Mouse (Mus musculus) hindbrain, embryonic 15.5 days (tissue): ENCODE data around the gene Hoxa9. TPM values are rescaled to one million over a fixed set of nuclear protein-coding genes. Genes with fewer than 3 reads are reported as not detected.
A peak's percentile ranks its signal among the peaks of the same experiment; 100 is the strongest.

Experiments
- ATAC-seq: fragments of 200-750 bp; cut with Nextera tagmentation; 2 replicates; pipeline ENCODE4 v1.8.0; 2017; ENCODE audit warnings: low read depth, moderate number of reproducible peaks, moderate TSS enrichment; ENCODE audit not compliant: low FRiP score
- H3K27ac ChIP-seq: fragments of 300-500 bp; sonication (generic); replicated peaks from 2 replicates; pipeline ENCODE4 v1.5.1; 2015; ENCODE audit warnings: mild to moderate bottlenecking, inconsistent platforms
- H3K27me3 ChIP-seq: fragments of 300-500 bp; sonication (generic); 2 replicates; pipeline ENCODE4 v1.6.1; 2015; ENCODE audit warnings: control low read depth, inconsistent platforms
- H3K36me3 ChIP-seq: fragments of 300-500 bp; sonication (generic); 2 replicates; pipeline ENCODE4 v1.6.1; 2015; ENCODE audit warnings: control low read depth, inconsistent platforms
- H3K4me1 ChIP-seq: fragments of 300-500 bp; sonication (generic); replicated peaks from 2 replicates; pipeline ENCODE4 v1.6.1; 2015; ENCODE audit warnings: control low read depth, inconsistent platforms
- H3K4me2 ChIP-seq: fragments of 300-500 bp; sonication (generic); 2 replicates; pipeline ENCODE4 v1.6.1; 2015; ENCODE audit warnings: moderate library complexity, mild to moderate bottlenecking, inconsistent platforms
- H3K4me3 ChIP-seq: fragments of 300-500 bp; sonication (generic); 2 replicates; pipeline ENCODE4 v1.5.1; 2015; ENCODE audit warnings: mild to moderate bottlenecking, inconsistent platforms
- H3K9ac ChIP-seq: fragments of 300-500 bp; sonication (generic); 2 replicates; pipeline ENCODE4 v1.6.1; 2015; ENCODE audit warnings: inconsistent platforms
- H3K9me3 ChIP-seq: fragments of 300-500 bp; sonication (generic); 2 replicates; pipeline ENCODE4 v1.6.1; 2016; ENCODE audit warnings: control low read depth, inconsistent platforms
- WGBS: fragments of 180-500 bp; shearing (Covaris S2); methylation state at CpG from one replicate; pipeline ENCODE4 v1.1.7; 2015; 5-methylcytosine and 5-hydroxymethylcytosine counted together
- microRNA counts: library from miRNA; unstranded; fragments of <30 nt; microRNA quantifications from one replicate; lab custom pipeline; 2016
- microRNA-seq: library from miRNA; unstranded; fragments of <30 nt; microRNA quantifications from one replicate; pipeline ENCODE4, GENCODE M21; 2016
- polyA plus RNA-seq: library from polyadenylated mRNA; unstranded; fragments of >200 nt; fragmentation: Nextera tagmentation; extraction: Ambion mirVana; gene quantifications from 2 replicates; pipeline ENCODE4 v1.2.1, GENCODE M21; 2015

Gene Hoxa9
- polyA plus RNA-seq, 1 experiment from 2014 or later, result 3.4 TPM

- H3K9me3 ChIP-seq, result no peaks in the 10 kb centered on the region
- ATAC-seq, result peak; percentile 60
- 1% methylated on average over 10 of the region's 35 CpGs for WGBS
- H3K4me3 ChIP-seq, result peak overlapping the region; percentile 51
- peak overlapping the region; percentile 92 for H3K27ac ChIP-seq
- no peaks in the 10 kb centered on the region for H3K36me3 ChIP-seq
- peak overlapping the region; percentile 64 for H3K9ac ChIP-seq
- H3K4me2 ChIP-seq, result peak overlapping the region; percentile 97
- H3K27me3 ChIP-seq, result peaks cover 18% of the 10 kb centered on the region
- H3K4me1 ChIP-seq, result peaks cover 23% of the 10 kb centered on the region
Observed at GRCm38 (mm10) chr6:52175864-52176263, 55.0 kb downstream of the Hoxa9 start.

- H3K36me3 ChIP-seq, result no peaks in the 10 kb centered on the region
- H3K4me3 ChIP-seq, result peak overlapping the region; percentile 51
- no peaks in the 10 kb centered on the region for H3K9me3 ChIP-seq
- peak overlapping the region; percentile 64 for H3K9ac ChIP-seq
- ATAC-seq, result no peak
- H3K4me2 ChIP-seq, result peak overlapping the region; percentile 97
- 1% methylated on average over 41 of the region's 41 CpGs for WGBS
- H3K27me3 ChIP-seq, result peaks cover 22% of the 10 kb centered on the region
- H3K27ac ChIP-seq, result peak overlapping the region; percentile 92
- peaks cover 30% of the 10 kb centered on the region for H3K4me1 ChIP-seq
Observed at GRCm38 (mm10) chr6:52174968-52175751, 55.7 kb downstream of the Hoxa9 start.

GRCm38 (mm10) chr6:52173648-52174047, 57.2 kb downstream of the Hoxa9 start:
- 3% methylated on average over 4 of the region's 4 CpGs for WGBS
- Histone ChIP-seq H3K4me2 (peak overlapping the region; percentile 97), H3K27ac (peak overlapping the region; percentile 95), H3K27me3 (peaks cover 12% of the 10 kb centered on the region), H3K4me3 (peak overlapping the region; percentile 51), H3K4me1 (peaks cover 37% of the 10 kb centered on the region), H3K9ac (peak overlapping the region; percentile 46; the same call in 1 of the 2 replicates), H3K9me3 (no peaks in the 10 kb centered on the region), H3K36me3 (no peaks in the 10 kb centered on the region)
- no peak for ATAC-seq

MicroRNAs encoded within 50 kb of the gene (microRNA counts, 519-probe panel; counts per million panel counts)
- not detected for microRNA mmu-miR-196b (lab: Ali Mortazavi, UCI)

Small RNA genes within 50 kb of the gene (microRNA-seq; reads per million reads assigned to microRNA genes)
- 61.3 reads per million, percentile 45 among the genes with 10 or more reads in this experiment for gene Mir196b

Other genes starting within 250 kb of the Hoxa9 start
- 22.7 and 27.4 TPM in 2 replicates for gene Skap2, start 218.5 kb downstream of the Hoxa9 start, polyA plus RNA-seq
- gene Hoxa1, start 72.8 kb downstream of the Hoxa9 start, polyA plus RNA-seq, result 1.3 and 1.8 TPM in 2 replicates
- gene Hoxa2, start 66.3 kb downstream of the Hoxa9 start, polyA plus RNA-seq, result 22.4 and 26.8 TPM in 2 replicates
- 4.0 and 4.3 TPM in 2 replicates for gene 5730596B20Rik, start 53.6 kb downstream of the Hoxa9 start, polyA plus RNA-seq
- gene Hoxa4, start 39.3 kb downstream of the Hoxa9 start, polyA plus RNA-seq, result 10.6 and 12.2 TPM in 2 replicates
- gene Hoxa5, start 26.5 kb downstream of the Hoxa9 start, polyA plus RNA-seq, result 105 and 115 TPM in 2 replicates
- gene Hoxa6, start 22.4 kb downstream of the Hoxa9 start, polyA plus RNA-seq, result 10.4 and 13.4 TPM in 2 replicates
- 15.7 and 16.3 TPM in 2 replicates for gene Hoxa3, start 17.8 kb downstream of the Hoxa9 start, polyA plus RNA-seq
- not detected in 2 replicates for gene Gm28308, start 17.8 kb downstream of the Hoxa9 start, polyA plus RNA-seq
- 8.3 and 20.5 TPM in 2 replicates for gene Hoxa7, start 9.2 kb downstream of the Hoxa9 start, polyA plus RNA-seq
- gene Hoxa10, start 9.8 kb upstream of the Hoxa9 start, polyA plus RNA-seq, result 0.28 and 0.40 TPM in 2 replicates
- gene Hoxa11, start 14.7 kb upstream of the Hoxa9 start, polyA plus RNA-seq, result not detected in 2 replicates
- 0.07 TPM in 1 of 2 replicates, not detected in the other for gene Hoxa13, start 29.8 kb upstream of the Hoxa9 start, polyA plus RNA-seq
- gene Evx1, start 82.4 kb upstream of the Hoxa9 start, polyA plus RNA-seq, result 2.7 and 3.8 TPM in 2 replicates